Mouse (Mus musculus) forebrain, embryonic 16.5 days (tissue): Measurements from ENCODE around the gene Homer1. TPM values are rescaled to one million over a fixed set of nuclear protein-coding genes. Genes with fewer than 3 reads are reported as not detected.

Experiments
- ATAC-seq: fragments of 200-750 bp; cut with Nextera tagmentation; 2 replicates; pipeline ENCODE4 v1.8.0; 2017; ENCODE audit warnings: mild to moderate bottlenecking, moderate library complexity
- H3K27ac ChIP-seq: fragments of 300-500 bp; sonication (generic); 2 replicates; pipeline ENCODE4 v1.5.1; 2014; ENCODE audit warnings: low read length, control low read depth
- H3K27me3 ChIP-seq: fragments of 300-500 bp; sonication (generic); replicated peaks from 2 replicates; pipeline ENCODE4 v1.6.1; 2014; ENCODE audit warnings: low read length; ENCODE audit not compliant: control insufficient read depth, insufficient read depth
- H3K36me3 ChIP-seq: fragments of 300-500 bp; sonication (generic); 2 replicates; pipeline ENCODE4 v1.6.1; 2014; ENCODE audit not compliant: control insufficient read depth, insufficient read depth
- H3K4me1 ChIP-seq: fragments of 300-500 bp; sonication (generic); replicated peaks from 2 replicates; pipeline ENCODE4 v1.6.1; 2014; ENCODE audit warnings: low read length; ENCODE audit not compliant: control insufficient read depth, insufficient read depth
- H3K4me2 ChIP-seq: fragments of 300-500 bp; sonication (generic); 2 replicates; pipeline ENCODE4 v1.6.1; 2014; ENCODE audit warnings: mild to moderate bottlenecking, low read length, control low read depth
- H3K4me3 ChIP-seq: fragments of 300-500 bp; sonication (generic); replicated peaks from 2 replicates; pipeline ENCODE4 v1.5.1; 2014; ENCODE audit warnings: mild to moderate bottlenecking, low read length, control low read depth
- H3K9ac ChIP-seq: fragments of 300-500 bp; sonication (generic); replicated peaks from 2 replicates; pipeline ENCODE4 v1.6.1; 2014; ENCODE audit warnings: low read depth, low read length, control low read depth
- H3K9me3 ChIP-seq: fragments of 300-500 bp; sonication (generic); 2 replicates; pipeline ENCODE4 v1.6.1; 2016; ENCODE audit warnings: low read length; ENCODE audit not compliant: control insufficient read depth
- WGBS: fragments of 180-500 bp; shearing (Covaris S2); extraction: QIAGEN DNeasy Blood & Tissue Kit; methylation state at CpG from one replicate; pipeline ENCODE4 v1.1.7; 2014; 5-methylcytosine and 5-hydroxymethylcytosine counted together
- polyA plus RNA-seq: library from polyadenylated mRNA; unstranded; fragments of >200 nt; fragmentation: Nextera tagmentation; extraction: Ambion mirVana; gene quantifications from 2 replicates; pipeline ENCODE4 v1.2.1, GENCODE M21; 2015

Gene Homer1
- polyA plus RNA-seq, 1 experiment from 2014 or later = 15.7 TPM

GRCm38 (mm10) chr13:93326326-93326725 lies 26.9 kb downstream of the Homer1 start:
- Histone ChIP-seq H3K9ac (no peak overlapping the region), H3K9me3 (no peaks in the 10 kb centered on the region), H3K27ac (no peak overlapping the region), H3K36me3 (no peaks in the 10 kb centered on the region), H3K4me2 (no peak overlapping the region), H3K4me3 (no peak overlapping the region), H3K4me1 (no peaks in the 10 kb centered on the region), H3K27me3 (no peaks in the 10 kb centered on the region)
- no peak for ATAC-seq
- WGBS = 86% methylated on average over 3 of the region's 3 CpGs

- no peak overlapping the region for H3K4me2 ChIP-seq
- H3K4me1 ChIP-seq = no peaks in the 10 kb centered on the region
- H3K36me3 ChIP-seq = no peaks in the 10 kb centered on the region
- H3K9me3 ChIP-seq = no peaks in the 10 kb centered on the region
- H3K27me3 ChIP-seq = no peaks in the 10 kb centered on the region
- no peak for ATAC-seq
- H3K9ac ChIP-seq = no peak overlapping the region
- no peak overlapping the region for H3K4me3 ChIP-seq
- 92% methylated on average over 2 of the region's 2 CpGs for WGBS
- H3K27ac ChIP-seq = no peak overlapping the region
Measured at GRCm38 (mm10) chr13:93331721-93332120, 32.3 kb downstream of the Homer1 start.

GRCm38 (mm10) chr13:93332491-93332890 lies 33.1 kb downstream of the Homer1 start:
- H3K27me3 ChIP-seq = no peaks in the 10 kb centered on the region

DNA sequence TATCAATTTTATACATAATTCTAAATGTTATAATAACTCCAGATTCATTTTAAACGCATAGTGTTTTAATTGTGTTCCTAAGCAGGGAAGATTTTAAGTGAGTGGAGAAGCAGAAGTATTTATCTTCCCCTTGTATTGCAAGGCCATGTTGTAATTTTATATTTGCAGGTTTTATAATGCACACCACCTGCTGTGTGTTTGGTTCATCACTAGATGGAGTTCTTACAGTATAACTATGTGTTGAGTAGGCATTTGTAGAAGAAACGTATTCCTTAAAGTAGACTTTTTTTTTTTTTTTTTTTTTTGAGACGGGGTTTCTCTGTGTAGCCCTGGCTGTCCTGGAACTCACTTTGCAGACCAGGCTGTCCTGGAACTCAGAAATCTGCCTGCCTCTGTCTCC lies 35.9 kb downstream of the Homer1 start:
- no peak overlapping the region for H3K27ac ChIP-seq
- no peaks in the 10 kb centered on the region for H3K9me3 ChIP-seq
- no peaks in the 10 kb centered on the region for H3K36me3 ChIP-seq
- H3K9ac ChIP-seq = no peak overlapping the region
- no peak overlapping the region for H3K4me2 ChIP-seq
- H3K27me3 ChIP-seq = no peaks in the 10 kb centered on the region
- H3K4me1 ChIP-seq = no peaks in the 10 kb centered on the region
- 88% methylated on average over 3 of the region's 3 CpGs for WGBS
- no peak for ATAC-seq
- H3K4me3 ChIP-seq = no peak overlapping the region

More at GRCm38 (mm10) chr13:93332491-93332890, 33.1 kb downstream of the Homer1 start:
- no peak overlapping the region for H3K4me3 ChIP-seq
- ATAC-seq = no peak
- WGBS = 94% methylated on average over 13 of the region's 13 CpGs
- no peak overlapping the region for H3K4me2 ChIP-seq
- no peaks in the 10 kb centered on the region for H3K4me1 ChIP-seq
- no peak overlapping the region for H3K9ac ChIP-seq
- no peaks in the 10 kb centered on the region for H3K9me3 ChIP-seq
- no peaks in the 10 kb centered on the region for H3K36me3 ChIP-seq
- no peak overlapping the region for H3K27ac ChIP-seq

- Histone ChIP-seq H3K27ac (no peak overlapping the region), H3K4me1 (no peaks in the 10 kb centered on the region), H3K9me3 (no peaks in the 10 kb centered on the region), H3K36me3 (no peaks in the 10 kb centered on the region), H3K4me3 (no peak overlapping the region), H3K9ac (no peak overlapping the region), H3K27me3 (no peaks in the 10 kb centered on the region), H3K4me2 (no peak overlapping the region)
- no peak for ATAC-seq
- WGBS = 78% methylated on average over 5 of the region's 5 CpGs
Measured at GRCm38 (mm10) chr13:93338394-93338793, 39.0 kb downstream of the Homer1 start.

GRCm38 (mm10) chr13:93340555-93341278 lies 41.3 kb downstream of the Homer1 start:
- no peak for ATAC-seq
- Histone ChIP-seq H3K4me2 (no peak overlapping the region), H3K27me3 (no peaks in the 10 kb centered on the region), H3K4me3 (no peak overlapping the region), H3K4me1 (no peaks in the 10 kb centered on the region), H3K36me3 (no peaks in the 10 kb centered on the region), H3K9me3 (no peaks in the 10 kb centered on the region), H3K9ac (no peak overlapping the region), H3K27ac (no peak overlapping the region)
- WGBS = 87% methylated on average over 3 of the region's 3 CpGs

GRCm38 (mm10) chr13:93342641-93343040 lies 43.2 kb downstream of the Homer1 start:
- no peaks in the 10 kb centered on the region for H3K4me1 ChIP-seq
- no peak overlapping the region for H3K4me3 ChIP-seq
- no peak for ATAC-seq
- no peaks in the 10 kb centered on the region for H3K27me3 ChIP-seq
- no peak overlapping the region for H3K4me2 ChIP-seq
- WGBS = 59% methylated on average over 5 of the region's 5 CpGs
- no peak overlapping the region for H3K9ac ChIP-seq
- no peak overlapping the region for H3K27ac ChIP-seq
- H3K36me3 ChIP-seq = no peaks in the 10 kb centered on the region
- H3K9me3 ChIP-seq = no peaks in the 10 kb centered on the region

GRCm38 (mm10) chr13:93344395-93344794 lies 45.0 kb downstream of the Homer1 start:
- ATAC-seq = no peak
- Histone ChIP-seq H3K9ac (no peak overlapping the region), H3K27me3 (no peaks in the 10 kb centered on the region), H3K36me3 (no peaks in the 10 kb centered on the region), H3K4me1 (no peaks in the 10 kb centered on the region), H3K27ac (no peak overlapping the region), H3K4me3 (no peak overlapping the region), H3K4me2 (no peak overlapping the region), H3K9me3 (no peaks in the 10 kb centered on the region)
- WGBS = 97% methylated on average over 1 of the region's 1 CpGs

DNA sequence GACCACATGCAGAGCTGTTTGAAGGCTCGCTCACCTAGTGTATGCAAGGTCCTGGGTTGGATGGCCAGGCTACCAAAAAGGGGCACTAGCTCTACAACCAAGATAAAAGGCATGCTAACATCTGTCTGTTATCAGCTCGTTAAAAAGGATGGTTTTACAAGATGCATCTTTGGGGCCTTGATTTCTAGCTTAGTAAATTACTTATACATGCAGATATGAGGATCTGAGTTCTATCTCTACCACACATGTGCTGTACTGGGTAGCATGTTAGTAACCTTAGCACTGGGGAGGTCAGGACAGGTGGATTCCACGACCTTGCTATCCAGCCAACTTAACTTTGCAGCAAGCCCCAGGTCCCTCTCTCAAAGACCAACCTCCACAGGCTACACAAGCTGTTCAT lies 46.4 kb downstream of the Homer1 start:
- H3K4me3 ChIP-seq = no peak overlapping the region
- H3K27ac ChIP-seq = no peak overlapping the region
- WGBS = 85% methylated on average over 3 of the region's 3 CpGs
- no peak overlapping the region for H3K9ac ChIP-seq
- no peaks in the 10 kb centered on the region for H3K4me1 ChIP-seq
- H3K27me3 ChIP-seq = no peaks in the 10 kb centered on the region
- no peak overlapping the region for H3K4me2 ChIP-seq
- ATAC-seq = no peak
- no peaks in the 10 kb centered on the region for H3K36me3 ChIP-seq
- H3K9me3 ChIP-seq = no peaks in the 10 kb centered on the region

- Histone ChIP-seq H3K4me3 (no peak overlapping the region), H3K9me3 (no peaks in the 10 kb centered on the region), H3K4me2 (no peak overlapping the region), H3K27me3 (no peaks in the 10 kb centered on the region), H3K9ac (no peak overlapping the region), H3K36me3 (no peaks in the 10 kb centered on the region), H3K4me1 (no peaks in the 10 kb centered on the region), H3K27ac (no peak overlapping the region)
- no peak for ATAC-seq
- WGBS = 81% methylated on average over 2 of the region's 2 CpGs
Measured at GRCm38 (mm10) chr13:93352030-93352429, 52.6 kb downstream of the Homer1 start.
